Mouse (Mus musculus): ENCODE data around the gene Pdf.

- TF ChIP-seq CTCF (conservative IDR thresholded peaks at IDR 0.05; ENCODE audit: insufficient read depth, insufficient read length, low read depth, low read length) (no peak), POLR2A (IDR thresholded peaks at IDR 0.05; ENCODE audit: low read depth, low read length) (peak; percentile 47)
Measured at GRCm38 (mm10) chr8:107048061-107048941, at the start of gene Pdf.

Data from kidney, adult 2 months (tissue).